ENCODE assay signal across 14 mouse cellular contexts in genomic region chr7:122357847-122358246, GRCm38 (mm10).
DNase-seq lines count a peak whose midpoint lies in the region; ATAC-seq and TF ChIP-seq lines count a peak whose summit lies in the region.
"Had no signal": no experiment of that assay in that cellular context is flagged by ENCODE, and none has a peak within 500 bp of the region (broad histone marks: within the 10 kb centered on the region; RNA-seq: fewer than 3 reads in every experiment).

No protein-coding gene starts in this region.

- H3K4me1 ChIP-seq in lung, adult 2 months (ENCODE audit: control insufficient read depth, insufficient read depth, low read length): no peaks in the 10 kb centered on the region
- H3K4me1 ChIP-seq in forebrain, embryonic 16.5 days (replicated peaks; ENCODE audit: control insufficient read depth, insufficient read depth, low read length): peaks cover 7% of the 10 kb centered on the region
- H3K4me1 ChIP-seq: heart, embryonic 15.5 days; liver, embryonic 12.5 days had no signal

- H3K27ac ChIP-seq in forebrain, embryonic 16.5 days (ENCODE audit: low read length): no peak overlapping the region
- H3K27ac ChIP-seq: heart, embryonic 15.5 days; liver, embryonic 12.5 days; neural tube, embryonic 15.5 days had no signal

- TF ChIP-seq CTCF in lung, adult 2 months (IDR thresholded peaks at IDR 0.05; ENCODE audit: insufficient read depth, low read length): no peak

- H3K4me3 ChIP-seq in lung, adult 2 months (replicated peaks; ENCODE audit: extremely low read depth, low read depth, low read length): no peak overlapping the region
- H3K4me3 ChIP-seq in forebrain, embryonic 16.5 days (replicated peaks; ENCODE audit: low read length): no peak overlapping the region
- H3K4me3 ChIP-seq: heart, embryonic 15.5 days; liver, embryonic 12.5 days; neural tube, embryonic 15.5 days had no signal

- peaks cover 4% of the 10 kb centered on the region; the same call in 1 of the 2 replicates for H3K9me3 ChIP-seq in forebrain, embryonic 16.5 days (ENCODE audit: control insufficient read depth, low read length)
- H3K9me3 ChIP-seq: heart, embryonic 15.5 days; liver, embryonic 12.5 days; neural tube, embryonic 15.5 days had no signal

- no peaks in the 10 kb centered on the region for H3K27me3 ChIP-seq in forebrain, embryonic 16.5 days (replicated peaks; ENCODE audit: control insufficient read depth, insufficient read depth, low read length)
- H3K27me3 ChIP-seq: heart, embryonic 15.5 days; liver, embryonic 12.5 days; neural tube, embryonic 15.5 days; Patski had no signal

- no peaks in the 10 kb centered on the region for H3K36me3 ChIP-seq in forebrain, embryonic 16.5 days (ENCODE audit: control insufficient read depth, insufficient read depth)
- H3K36me3 ChIP-seq: heart, embryonic 15.5 days; liver, embryonic 12.5 days; neural tube, embryonic 15.5 days had no signal

- H3K4me2 ChIP-seq in forebrain, embryonic 16.5 days (ENCODE audit: low read length): no peak overlapping the region
- H3K4me2 ChIP-seq: heart, embryonic 15.5 days; liver, embryonic 12.5 days; midbrain, embryonic 11.5 days; neural tube, embryonic 15.5 days had no signal

- H3K9ac ChIP-seq in forebrain, embryonic 16.5 days (replicated peaks; ENCODE audit: low read depth, low read length): no peak overlapping the region
- H3K9ac ChIP-seq: heart, embryonic 15.5 days; liver, embryonic 12.5 days; neural tube, embryonic 15.5 days had no signal

- WGBS in lung, adult 2 months: 66% methylated on average over 7 of the region's 7 CpGs
- WGBS in forebrain, embryonic 16.5 days: 80% methylated on average over 7 of the region's 7 CpGs

- no peak for ATAC-seq in forebrain, embryonic 16.5 days
- no peak for ATAC-seq in frontal cortex, adult (ENCODE audit: low TSS enrichment)
- ATAC-seq: liver, embryonic 12.5 days; Patski had no signal

- no peak for TF ChIP-seq POLR2A in lung, adult 2 months (IDR thresholded peaks at IDR 0.05; ENCODE audit: borderline replicate concordance, extremely low read depth, low read depth, low read length)

- DNase-seq in cerebellum, adult 18-20 months: peak; percentile 44 to 65
- DNase-seq in cerebellum, adult 8-10 months: no peak
- peak; percentile 46 for DNase-seq in layer of hippocampus, adult 11-12 months (ENCODE audit: low spot score)
- DNase-seq in layer of hippocampus, adult 9-10 months (ENCODE audit: low spot score): no peak
- peak; percentile 27 for DNase-seq in adrenal gland, adult 18-20 months (ENCODE audit: low spot score in 2 of 2)
- DNase-seq in lung, adult 2 months: peak; percentile 13
- DNase-seq: kidney, adult 8-10 months had no signal

Comparison
In these comparisons a context has a peak if more than half of its experiments do, and no peak if none do; other contexts are left out.
1. DNase-seq: peak in cerebellum, adult 18-20 months (2 of 2), layer of hippocampus, adult 11-12 months (single experiment), adrenal gland, adult 18-20 months (2 of 2) and lung, adult 2 months (single experiment); none in cerebellum, adult 8-10 months (single experiment) and layer of hippocampus, adult 9-10 months (single experiment).